Mouse (Mus musculus) liver (tissue): ENCODE data around the gene Kmt5a.

Experiments
- DNase-seq: peaks from one replicate; pipeline ENCODE4 v3.0.0-alpha.2; 2020; ENCODE audit warnings: mixed read lengths

Kmt5a gene

GRCm38 (mm10) chr5:124439447-124440093 is at the start of gene Kmt5a:
TSS of gene Kmt5a (plus strand) at chr5:124439930.
- DNase-seq = peak; percentile 97

GRCm38 (mm10) chr5:124392412-124392811 is 47.3 kb upstream of the Kmt5a start:
- DNase-seq = no peak

GRCm38 (mm10) chr5:124393726-124394125 is 46.0 kb upstream of the Kmt5a start:
- DNase-seq = no peak

DNA sequence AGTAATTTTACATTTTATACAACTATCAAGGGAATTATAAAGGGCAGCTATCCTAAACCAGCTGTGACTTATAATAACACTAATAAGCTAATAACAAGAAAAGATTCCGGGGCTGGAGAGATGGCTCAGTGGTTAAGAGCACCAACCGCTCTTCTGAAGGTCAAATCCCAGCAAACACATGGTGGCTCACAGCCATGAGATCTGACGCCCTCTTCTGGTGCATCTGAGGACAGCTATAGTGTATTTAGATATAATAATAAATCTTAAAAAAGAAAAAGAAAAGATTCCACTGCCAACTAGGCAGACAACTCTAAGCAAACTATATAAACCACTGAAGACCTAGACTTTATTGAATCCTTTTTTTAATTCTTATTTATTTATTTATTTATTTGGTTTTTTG is 28.9 kb upstream of the Kmt5a start:
- no peak for DNase-seq

DNA sequence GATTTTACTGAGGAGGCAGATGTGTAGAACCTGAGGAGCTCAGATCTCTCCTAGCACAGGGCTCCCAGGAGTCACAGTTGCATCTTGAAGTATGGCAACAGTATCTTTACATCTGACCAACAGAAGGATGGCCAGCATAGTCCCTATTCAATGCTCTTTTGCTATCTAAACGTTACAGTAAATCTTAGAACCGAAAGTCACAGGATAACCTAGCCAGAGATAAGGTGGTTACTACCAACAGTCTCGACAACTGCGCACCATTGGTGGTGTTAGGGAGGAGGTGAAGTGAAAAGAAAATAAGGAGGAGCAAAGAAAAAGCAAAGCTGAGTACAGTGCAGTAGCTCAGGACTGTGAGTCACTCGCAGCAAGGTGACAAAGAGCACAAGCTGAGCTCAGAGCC is 27.6 kb upstream of the Kmt5a start:
- no peak for DNase-seq

DNA sequence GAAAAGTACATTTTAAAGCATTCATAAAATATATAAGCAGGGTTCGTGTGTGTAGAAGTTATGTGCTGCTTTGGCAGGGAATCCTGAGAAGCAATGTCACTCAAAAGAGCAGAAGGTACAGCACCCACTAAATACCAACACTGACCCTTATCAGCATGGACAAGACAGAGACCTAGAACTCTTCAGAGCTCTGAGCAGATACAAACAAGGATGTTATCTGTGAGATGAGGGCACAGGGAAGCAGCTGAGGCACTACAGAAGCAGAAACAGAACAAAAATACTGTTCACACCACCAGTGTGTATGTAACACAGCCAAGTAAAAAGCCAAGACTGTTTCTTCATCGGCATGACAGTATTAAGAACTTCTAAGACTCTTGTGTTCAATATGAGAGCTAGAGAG is 20.8 kb upstream of the Kmt5a start:
- DNase-seq = no peak

DNA sequence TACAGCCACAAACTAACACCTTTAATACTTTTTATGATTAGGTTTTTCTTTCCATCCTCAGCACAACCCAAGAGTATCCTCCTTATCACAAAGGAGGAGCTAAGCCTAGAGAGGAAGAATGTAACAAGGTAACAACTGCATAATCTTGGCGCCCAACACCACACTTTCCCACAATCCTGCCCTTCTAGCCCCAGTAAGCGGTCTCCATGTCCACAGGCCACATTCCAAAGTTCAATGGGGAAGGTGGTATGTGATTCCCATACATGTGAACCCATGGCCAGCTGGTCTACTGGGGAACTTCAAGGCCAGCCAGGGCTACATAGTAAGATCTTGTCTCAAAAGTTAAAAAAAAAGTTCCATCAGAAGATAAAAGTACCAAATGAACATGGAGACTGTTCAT is 17.9 kb upstream of the Kmt5a start:
- DNase-seq = no peak

- DNase-seq = no peak
Measured at GRCm38 (mm10) chr5:124424200-124424722, 15.5 kb upstream of the Kmt5a start.

- DNase-seq = peak; percentile 52
Measured at GRCm38 (mm10) chr5:124424723-124425411, 14.9 kb upstream of the Kmt5a start.

- peak; percentile 97 for DNase-seq
Measured at GRCm38 (mm10) chr5:124425412-124426259, 14.1 kb upstream of the Kmt5a start, which contains the start of gene Sbno1. TSS of gene Sbno1 (minus strand) at chr5:124426001.

DNA sequence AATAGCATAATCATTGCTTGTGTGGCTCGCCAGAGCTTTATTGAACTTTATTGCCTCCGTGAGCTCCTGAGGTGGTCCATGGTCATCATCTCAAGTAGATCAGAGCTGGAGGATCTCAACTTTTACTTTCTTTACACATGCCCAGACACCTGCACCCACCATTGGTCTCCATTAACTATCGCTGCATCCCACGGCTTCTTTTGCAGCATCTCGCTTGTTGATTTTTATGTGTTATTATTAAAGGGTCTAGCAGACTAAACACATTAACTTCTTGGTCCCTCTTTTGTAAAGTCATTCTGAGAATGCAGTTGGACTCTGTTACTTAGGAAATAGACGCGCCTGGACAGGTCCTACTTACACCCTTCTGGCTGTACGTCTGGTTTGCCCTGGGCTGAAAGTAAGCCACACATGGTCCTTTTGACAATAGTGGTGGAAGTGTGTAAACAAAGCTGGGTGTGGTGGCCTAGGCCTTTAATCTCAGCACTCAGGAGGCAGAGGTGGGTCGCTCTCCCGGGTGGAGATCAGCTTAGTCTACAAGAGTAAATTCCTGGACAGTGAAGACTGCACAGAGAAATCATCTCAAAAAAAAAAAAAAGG is 13.2 kb upstream of the Kmt5a start:
- no peak for DNase-seq

- peak; percentile 67 for DNase-seq
Measured at GRCm38 (mm10) chr5:124432398-124433012, 7.2 kb upstream of the Kmt5a start.

- DNase-seq = no peak
Measured at GRCm38 (mm10) chr5:124433048-124433447, 6.7 kb upstream of the Kmt5a start.

GRCm38 (mm10) chr5:124438229-124438628 is 1.5 kb upstream of the Kmt5a start:
- DNase-seq = peak; percentile 37

GRCm38 (mm10) chr5:124438746-124439145 is 984 bp upstream of the Kmt5a start:
- DNase-seq = no peak

- DNase-seq = peak; percentile 71
Measured at GRCm38 (mm10) chr5:124440094-124440701, 468 bp downstream of the Kmt5a start.

DNA sequence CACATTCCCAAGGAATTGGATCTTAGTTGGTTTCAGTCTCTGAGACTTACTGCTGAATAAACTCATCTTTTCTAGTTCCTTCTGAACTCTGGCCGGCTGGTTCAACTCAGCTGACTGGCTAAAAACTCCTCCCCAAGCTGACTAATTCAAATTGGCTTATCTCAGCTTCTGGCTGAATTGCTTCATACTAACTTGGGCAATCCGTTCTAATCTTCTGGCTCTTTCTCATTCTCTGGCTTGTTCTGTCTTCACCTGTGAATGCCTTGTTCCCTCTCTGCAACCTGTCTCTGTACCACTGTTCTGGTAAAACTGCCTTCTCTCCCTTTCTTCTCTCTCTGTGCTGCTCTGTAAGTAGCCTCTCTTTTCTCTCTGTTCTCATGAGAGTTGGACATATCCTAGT is 2.9 kb downstream of the Kmt5a start:
- no peak for DNase-seq

DNA sequence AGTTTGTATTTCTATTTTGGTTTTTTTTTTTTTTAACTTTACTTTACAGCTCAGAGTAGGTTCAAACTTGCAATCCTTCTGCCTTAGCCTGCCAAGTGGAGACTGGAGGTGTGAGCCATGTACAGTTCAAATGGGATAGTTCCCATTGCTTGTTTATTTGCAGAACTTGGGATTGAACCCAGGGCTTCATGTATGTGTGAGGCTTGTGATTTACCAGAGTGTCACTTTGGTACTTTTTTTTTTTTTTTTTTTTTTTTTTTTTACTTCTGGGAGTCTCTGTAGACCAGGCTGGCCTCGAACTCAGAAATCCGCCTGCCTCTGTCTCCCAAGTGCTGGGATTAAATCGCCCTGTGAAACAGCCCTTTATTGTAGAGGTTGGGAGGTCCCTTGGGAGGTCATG is 4.5 kb downstream of the Kmt5a start:
- DNase-seq = no peak

- peak; percentile 85 for DNase-seq
Measured at GRCm38 (mm10) chr5:124444661-124445561, 5.2 kb downstream of the Kmt5a start.

DNA sequence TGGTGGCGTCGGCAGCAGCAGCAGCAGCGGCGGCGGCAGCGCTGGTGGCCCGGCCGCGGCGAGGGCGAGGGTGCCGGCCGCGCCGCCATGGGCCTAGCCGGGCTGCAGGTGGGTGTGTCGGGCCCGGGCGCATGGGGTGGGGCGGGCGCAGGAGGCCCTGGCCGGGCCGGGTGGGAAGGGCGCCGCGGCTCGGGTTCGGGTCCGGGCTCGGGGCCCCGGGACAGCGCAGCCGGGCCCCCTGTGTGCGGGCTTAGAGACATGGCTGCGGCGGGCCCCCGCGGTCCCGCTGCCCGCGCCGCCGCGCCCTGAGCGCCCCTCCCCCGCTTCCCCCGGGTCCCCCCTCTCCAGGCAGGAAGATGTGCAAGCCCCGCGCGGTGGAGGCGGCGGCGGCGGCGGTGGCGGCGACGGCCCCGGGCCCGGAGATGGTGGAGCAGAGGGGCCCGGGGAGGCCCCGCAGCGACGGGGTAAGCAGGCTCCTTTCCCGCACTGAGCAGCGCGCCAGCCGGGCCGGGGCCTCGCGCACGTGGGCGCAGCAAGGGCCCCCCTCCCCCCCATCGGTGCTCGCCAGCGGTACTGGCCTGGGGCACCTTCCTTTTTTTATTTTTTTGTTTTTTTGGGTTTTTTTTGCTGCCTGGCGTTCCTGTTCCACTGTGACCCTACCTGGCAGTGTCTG is 6.0 kb downstream of the Kmt5a start:
- peak; percentile 79 for DNase-seq
